Mouse (Mus musculus): ENCODE measurements around the gene Ssr3. TPM values are rescaled to one million over a fixed set of nuclear protein-coding genes. Genes with fewer than 3 reads are reported as not detected.
A peak's percentile ranks its signal among the peaks of the same experiment; 100 is the strongest.

Ssr3 gene
- polyA plus RNA-seq, 1 experiment, result 27.3 TPM

GRCm38 (mm10) chr3:65360163-65360969, 32.1 kb downstream of the Ssr3 start:
- Histone ChIP-seq H3K4me3 (ENCODE audit: low read depth, low read length) (no peak overlapping the region), H3K27me3 (ENCODE audit: control insufficient read depth, insufficient read depth, low read length) (no peaks in the 10 kb centered on the region), H3K4me1 (ENCODE audit: control insufficient read depth, insufficient read depth, insufficient read length, low read length) (no peaks in the 10 kb centered on the region), H3K36me3 (ENCODE audit: control insufficient read depth, insufficient read depth, low read length) (no peaks in the 10 kb centered on the region), H3K27ac (ENCODE audit: insufficient read depth, low read depth, low read length) (no peak overlapping the region)
- WGBS, result 47% methylated on average over 8 of the region's 8 CpGs
- no peak for TF ChIP-seq POLR2A (IDR thresholded peaks at IDR 0.05; ENCODE audit: low read depth, low read length)
- no peak for TF ChIP-seq CTCF (IDR thresholded peaks at IDR 0.05; ENCODE audit: extremely low read depth, insufficient read length, insufficient replicate concordance, low read depth, low read length)

- H3K4me3 ChIP-seq (ENCODE audit: low read depth, low read length), result no peak overlapping the region
- TF ChIP-seq CTCF (IDR thresholded peaks at IDR 0.05; ENCODE audit: extremely low read depth, insufficient read length, insufficient replicate concordance, low read depth, low read length), result no peak
- no peak for TF ChIP-seq POLR2A (IDR thresholded peaks at IDR 0.05; ENCODE audit: low read depth, low read length)
- no peaks in the 10 kb centered on the region for H3K4me1 ChIP-seq (ENCODE audit: control insufficient read depth, insufficient read depth, insufficient read length, low read length)
- WGBS, result 88% methylated on average over 2 of the region's 2 CpGs
- no peak overlapping the region for H3K27ac ChIP-seq (ENCODE audit: insufficient read depth, low read depth, low read length)
- H3K27me3 ChIP-seq (ENCODE audit: control insufficient read depth, insufficient read depth, low read length), result no peaks in the 10 kb centered on the region
- H3K36me3 ChIP-seq (ENCODE audit: control insufficient read depth, insufficient read depth, low read length), result no peaks in the 10 kb centered on the region
These were observed 33.6 kb downstream of the Ssr3 start for GRCm38 (mm10) chr3:65358841-65359240.

GRCm38 (mm10) chr3:65358275-65358674, 34.1 kb downstream of the Ssr3 start:
- TF ChIP-seq CTCF (IDR thresholded peaks at IDR 0.05; ENCODE audit: extremely low read depth, insufficient read length, insufficient replicate concordance, low read depth, low read length) (no peak), POLR2A (IDR thresholded peaks at IDR 0.05; ENCODE audit: low read depth, low read length) (no peak)
- Histone ChIP-seq H3K27ac (ENCODE audit: insufficient read depth, low read depth, low read length) (no peak overlapping the region), H3K4me1 (ENCODE audit: control insufficient read depth, insufficient read depth, insufficient read length, low read length) (no peaks in the 10 kb centered on the region), H3K4me3 (ENCODE audit: low read depth, low read length) (no peak overlapping the region), H3K36me3 (ENCODE audit: control insufficient read depth, insufficient read depth, low read length) (no peaks in the 10 kb centered on the region), H3K27me3 (ENCODE audit: control insufficient read depth, insufficient read depth, low read length) (no peaks in the 10 kb centered on the region)
- WGBS, result 82% methylated on average over 2 of the region's 2 CpGs

DNA sequence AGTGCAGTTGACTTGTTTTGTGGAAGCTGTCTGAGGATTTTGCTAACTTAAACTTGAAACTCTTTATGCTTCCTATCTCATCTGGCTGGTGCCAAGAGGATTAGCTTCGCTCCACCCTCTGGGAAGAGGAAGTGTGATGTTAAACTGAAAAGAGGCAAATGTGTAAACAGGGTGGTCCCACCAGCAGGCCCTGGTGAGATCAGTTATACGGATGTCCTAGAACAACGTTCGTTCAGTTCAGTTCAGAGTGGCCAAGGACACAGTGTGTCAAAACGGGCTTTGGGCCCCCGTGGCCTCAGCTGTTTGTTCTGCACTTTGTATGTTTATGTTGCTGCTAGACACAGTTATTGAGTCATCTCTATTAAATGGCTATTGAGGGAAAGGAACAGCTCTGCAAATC, 36.9 kb downstream of the Ssr3 start:
- Histone ChIP-seq H3K4me1 (ENCODE audit: control insufficient read depth, insufficient read depth, insufficient read length, low read length) (no peaks in the 10 kb centered on the region), H3K27ac (ENCODE audit: insufficient read depth, low read depth, low read length) (no peak overlapping the region), H3K4me3 (ENCODE audit: low read depth, low read length) (no peak overlapping the region), H3K27me3 (ENCODE audit: control insufficient read depth, insufficient read depth, low read length) (no peaks in the 10 kb centered on the region), H3K36me3 (ENCODE audit: control insufficient read depth, insufficient read depth, low read length) (no peaks in the 10 kb centered on the region)
- TF ChIP-seq CTCF (IDR thresholded peaks at IDR 0.05; ENCODE audit: extremely low read depth, insufficient read length, insufficient replicate concordance, low read depth, low read length) (no peak), POLR2A (IDR thresholded peaks at IDR 0.05; ENCODE audit: low read depth, low read length) (no peak)
- 50% methylated on average over 6 of the region's 6 CpGs for WGBS

DNA sequence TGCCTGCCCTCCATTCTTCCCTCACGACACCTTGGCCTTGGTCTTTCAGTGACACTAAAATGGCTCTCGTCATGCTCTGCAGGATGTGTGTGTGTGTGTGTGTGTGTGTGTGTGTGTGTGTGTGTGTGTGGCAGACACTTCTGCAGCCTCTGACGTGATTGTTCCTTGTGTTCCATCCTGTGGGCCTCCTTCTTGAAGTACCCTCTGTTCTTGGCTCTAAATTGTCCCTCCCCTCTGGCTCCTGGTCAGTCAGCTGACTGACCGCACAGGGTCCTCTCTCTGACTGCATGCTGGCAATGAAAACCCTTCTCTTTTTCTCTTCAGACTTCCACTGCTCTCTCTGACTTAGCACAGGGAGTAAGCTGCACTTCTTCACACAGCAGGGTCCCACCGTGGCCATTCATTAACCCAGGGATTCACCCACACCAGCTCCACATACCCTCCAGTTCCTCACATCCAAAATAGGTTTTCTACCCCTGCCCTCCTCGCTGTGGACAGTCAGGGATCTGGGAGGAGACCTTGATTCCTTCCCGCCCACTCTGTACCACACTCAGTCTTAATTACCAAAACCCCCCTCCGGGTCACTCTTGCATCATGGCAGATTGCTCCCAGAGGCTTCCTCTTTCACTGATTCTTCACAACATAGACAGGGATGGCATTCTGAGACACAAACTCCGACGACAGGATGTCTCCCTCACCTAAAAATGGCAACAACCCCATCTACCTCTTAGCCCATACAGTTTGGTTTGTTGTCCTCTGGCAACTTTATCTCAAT, 39.0 kb downstream of the Ssr3 start:
- no peak for TF ChIP-seq POLR2A (IDR thresholded peaks at IDR 0.05; ENCODE audit: low read depth, low read length)
- no peak for TF ChIP-seq CTCF (IDR thresholded peaks at IDR 0.05; ENCODE audit: extremely low read depth, insufficient read length, insufficient replicate concordance, low read depth, low read length)
- Histone ChIP-seq H3K4me3 (ENCODE audit: low read depth, low read length) (no peak overlapping the region), H3K36me3 (ENCODE audit: control insufficient read depth, insufficient read depth, low read length) (no peaks in the 10 kb centered on the region), H3K27ac (ENCODE audit: insufficient read depth, low read depth, low read length) (no peak overlapping the region), H3K27me3 (ENCODE audit: control insufficient read depth, insufficient read depth, low read length) (no peaks in the 10 kb centered on the region), H3K4me1 (ENCODE audit: control insufficient read depth, insufficient read depth, insufficient read length, low read length) (no peaks in the 10 kb centered on the region)
- WGBS, result 69% methylated on average over 10 of the region's 10 CpGs

- Histone ChIP-seq H3K4me1 (ENCODE audit: control insufficient read depth, insufficient read depth, insufficient read length, low read length) (no peaks in the 10 kb centered on the region), H3K27me3 (ENCODE audit: control insufficient read depth, insufficient read depth, low read length) (no peaks in the 10 kb centered on the region), H3K4me3 (ENCODE audit: low read depth, low read length) (no peak overlapping the region), H3K36me3 (ENCODE audit: control insufficient read depth, insufficient read depth, low read length) (no peaks in the 10 kb centered on the region), H3K27ac (ENCODE audit: insufficient read depth, low read depth, low read length) (no peak overlapping the region)
- 34% methylated on average over 4 of the region's 4 CpGs for WGBS
- TF ChIP-seq CTCF (IDR thresholded peaks at IDR 0.05; ENCODE audit: extremely low read depth, insufficient read length, insufficient replicate concordance, low read depth, low read length) (0 out of 2 replicates have a peak, but pooled peaks have one; percentile 25), POLR2A (IDR thresholded peaks at IDR 0.05; ENCODE audit: low read depth, low read length) (no peak)
These were observed 39.9 kb downstream of the Ssr3 start for GRCm38 (mm10) chr3:65352278-65353127.

All from small intestine, adult 2 months (tissue).